Mouse (Mus musculus): ENCODE measurements around the gene Ccdc187. TPM values are rescaled to one million over a fixed set of nuclear protein-coding genes. Genes with fewer than 3 reads are reported as not detected.

Gene Ccdc187
- total RNA-seq, 1 experiment: 0.18 TPM

DNA sequence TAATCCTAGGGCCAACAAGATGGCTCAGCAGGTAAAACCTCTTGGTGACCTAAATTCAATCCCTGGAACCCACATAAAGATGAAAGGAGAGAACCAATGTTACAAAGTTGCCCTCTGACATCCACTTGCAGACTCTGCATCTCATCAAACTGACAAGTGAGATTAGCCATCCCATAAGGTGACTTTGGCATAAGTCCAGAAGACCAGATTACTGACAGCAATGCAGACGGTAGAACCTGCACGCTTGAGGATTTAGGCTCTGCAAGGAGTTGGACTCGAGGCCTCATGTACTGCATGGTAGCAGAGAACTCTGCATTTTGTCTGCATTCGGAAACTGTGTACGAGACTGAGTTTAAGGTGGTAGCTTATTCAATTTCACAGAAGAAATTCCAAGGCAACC is 4.2 kb downstream of the Ccdc187 start:
- H3K4me1 ChIP-seq (ENCODE audit: control insufficient read depth in 2 of 2, insufficient read depth in 2 of 2, low read length in 2 of 2, poor library complexity in 1 of 2): peaks cover 0 to 2% of the 10 kb centered on the region in 2 experiments; a peak in 1 of 4 replicates
- no peak overlapping the region for H3K27ac ChIP-seq (ENCODE audit: insufficient read depth, low read depth, low read length, poor library complexity, severe bottlenecking)
- no peak for TF ChIP-seq ZNF384 (IDR thresholded peaks at IDR 0.05; ENCODE audit: low read depth, low read length)
- in situ Hi-C loops (cut with MboI; ENCODE audit: low sequenced_read_pairs in 2 of 2, unreplicated experiment in 2 of 2): no loop called here
- no peak for DNase-seq (ENCODE audit: low read depth, low spot score)
- no peak overlapping the region for H3K9ac ChIP-seq (ENCODE audit: insufficient read depth, low read depth, low read length, poor library complexity, severe bottlenecking)
- H3K9me3 ChIP-seq (ENCODE audit: control insufficient read depth, insufficient read depth, low read depth, low read length): no peaks in the 10 kb centered on the region
- H3K36me3 ChIP-seq (ENCODE audit: control insufficient read depth, insufficient read depth, low read length, poor library complexity, severe bottlenecking): no peaks in the 10 kb centered on the region
- no peak overlapping the region for H3K4me3 ChIP-seq (ENCODE audit: insufficient read depth in 1 of 2, low read depth in 1 of 2, low read length in 2 of 2, poor library complexity in 1 of 2, severe bottlenecking in 1 of 2)

- Histone ChIP-seq H3K4me1 (ENCODE audit: control insufficient read depth in 2 of 2, insufficient read depth in 2 of 2, low read length in 2 of 2, poor library complexity in 1 of 2) (peaks cover 0 to 2% of the 10 kb centered on the region in 2 experiments; a peak in 1 of 4 replicates), H3K27ac (ENCODE audit: insufficient read depth, low read depth, low read length, poor library complexity, severe bottlenecking) (no peak overlapping the region), H3K9ac (ENCODE audit: insufficient read depth, low read depth, low read length, poor library complexity, severe bottlenecking) (no peak overlapping the region), H3K4me3 (ENCODE audit: insufficient read depth in 1 of 2, low read depth in 1 of 2, low read length in 2 of 2, poor library complexity in 1 of 2, severe bottlenecking in 1 of 2) (no peak overlapping the region), H3K9me3 (ENCODE audit: control insufficient read depth, insufficient read depth, low read depth, low read length) (no peaks in the 10 kb centered on the region), H3K36me3 (ENCODE audit: control insufficient read depth, insufficient read depth, low read length, poor library complexity, severe bottlenecking) (no peaks in the 10 kb centered on the region)
- in situ Hi-C loops (cut with MboI; ENCODE audit: low sequenced_read_pairs in 2 of 2, unreplicated experiment in 2 of 2): loop anchor here in 1 of 2 experiments (10.0 kb wide), 1 partner anchor 132 kb away; no protein-coding TSS in a partner anchor
- DNase-seq (ENCODE audit: low read depth, low spot score): no peak
- no peak for TF ChIP-seq ZC3H11A (IDR thresholded peaks at IDR 0.05; ENCODE audit: borderline replicate concordance, low read depth, low read length)
- no peak for TF ChIP-seq ZNF384 (IDR thresholded peaks at IDR 0.05; ENCODE audit: low read depth, low read length)
- TF ChIP-seq MAFK (IDR thresholded peaks at IDR 0.05; ENCODE audit: insufficient read depth, low read depth, low read length): no peak
- no peak for TF ChIP-seq HCFC1 (IDR thresholded peaks at IDR 0.05; ENCODE audit: borderline replicate concordance, insufficient read depth, low read length)
- no peak for TF ChIP-seq CHD2 (IDR thresholded peaks at IDR 0.05; ENCODE audit: low read depth, low read length)
Observed at GRCm38 (mm10) chr2:26286391-26286790, 8.0 kb downstream of the Ccdc187 start.

- TF ChIP-seq HCFC1 (IDR thresholded peaks at IDR 0.05; ENCODE audit: borderline replicate concordance, insufficient read depth, low read length): no peak
- Histone ChIP-seq H3K4me1 (ENCODE audit: control insufficient read depth in 2 of 2, insufficient read depth in 2 of 2, low read length in 2 of 2, poor library complexity in 1 of 2) (peaks cover 0 to 2% of the 10 kb centered on the region in 2 experiments; a peak in 1 of 4 replicates), H3K4me3 (ENCODE audit: insufficient read depth in 1 of 2, low read depth in 1 of 2, low read length in 2 of 2, poor library complexity in 1 of 2, severe bottlenecking in 1 of 2) (no peak overlapping the region), H3K27ac (ENCODE audit: insufficient read depth, low read depth, low read length, poor library complexity, severe bottlenecking) (no peak overlapping the region), H3K36me3 (ENCODE audit: control insufficient read depth, insufficient read depth, low read length, poor library complexity, severe bottlenecking) (no peaks in the 10 kb centered on the region), H3K9ac (ENCODE audit: insufficient read depth, low read depth, low read length, poor library complexity, severe bottlenecking) (no peak overlapping the region), H3K9me3 (ENCODE audit: control insufficient read depth, insufficient read depth, low read depth, low read length) (no peaks in the 10 kb centered on the region)
- in situ Hi-C loops (cut with MboI; ENCODE audit: low sequenced_read_pairs in 2 of 2, unreplicated experiment in 2 of 2): loop anchor here in 1 of 2 experiments (10.0 kb wide), 1 partner anchor 131 kb away; no protein-coding TSS in a partner anchor
- no peak for DNase-seq (ENCODE audit: low read depth, low spot score)
Observed at GRCm38 (mm10) chr2:26285804-26286203, 8.6 kb downstream of the Ccdc187 start.

- no peak overlapping the region for H3K4me3 ChIP-seq (ENCODE audit: insufficient read depth in 1 of 2, low read depth in 1 of 2, low read length in 2 of 2, poor library complexity in 1 of 2, severe bottlenecking in 1 of 2)
- H3K36me3 ChIP-seq (ENCODE audit: control insufficient read depth, insufficient read depth, low read length, poor library complexity, severe bottlenecking): no peaks in the 10 kb centered on the region
- in situ Hi-C loops (cut with MboI; ENCODE audit: low sequenced_read_pairs in 2 of 2, unreplicated experiment in 2 of 2): loop anchor here in 1 of 2 experiments (10.0 kb wide), 1 partner anchor 126 kb away; no protein-coding TSS in a partner anchor
- H3K27ac ChIP-seq (ENCODE audit: insufficient read depth, low read depth, low read length, poor library complexity, severe bottlenecking): no peak overlapping the region
- H3K9ac ChIP-seq (ENCODE audit: insufficient read depth, low read depth, low read length, poor library complexity, severe bottlenecking): no peak overlapping the region
- TF ChIP-seq HCFC1 (IDR thresholded peaks at IDR 0.05; ENCODE audit: borderline replicate concordance, insufficient read depth, low read length): no peak
- no peak for TF ChIP-seq MAFK (IDR thresholded peaks at IDR 0.05; ENCODE audit: insufficient read depth, low read depth, low read length)
- TF ChIP-seq CHD2 (IDR thresholded peaks at IDR 0.05; ENCODE audit: low read depth, low read length): no peak
- TF ChIP-seq ZNF384 (IDR thresholded peaks at IDR 0.05; ENCODE audit: low read depth, low read length): no peak
- no peak for TF ChIP-seq ZC3H11A (IDR thresholded peaks at IDR 0.05; ENCODE audit: borderline replicate concordance, low read depth, low read length)
- no peaks in the 10 kb centered on the region for H3K9me3 ChIP-seq (ENCODE audit: control insufficient read depth, insufficient read depth, low read depth, low read length)
- no peak for DNase-seq (ENCODE audit: low read depth, low spot score)
- H3K4me1 ChIP-seq (ENCODE audit: control insufficient read depth in 2 of 2, insufficient read depth in 2 of 2, low read length in 2 of 2, poor library complexity in 1 of 2): no peaks in the 10 kb centered on the region
Observed at GRCm38 (mm10) chr2:26280594-26280993, 13.8 kb downstream of the Ccdc187 start.

GRCm38 (mm10) chr2:26279712-26280111 is 14.6 kb downstream of the Ccdc187 start:
- no peak overlapping the region for H3K4me3 ChIP-seq (ENCODE audit: insufficient read depth in 1 of 2, low read depth in 1 of 2, low read length in 2 of 2, poor library complexity in 1 of 2, severe bottlenecking in 1 of 2)
- H3K36me3 ChIP-seq (ENCODE audit: control insufficient read depth, insufficient read depth, low read length, poor library complexity, severe bottlenecking): no peaks in the 10 kb centered on the region
- no peaks in the 10 kb centered on the region for H3K4me1 ChIP-seq (ENCODE audit: control insufficient read depth in 2 of 2, insufficient read depth in 2 of 2, low read length in 2 of 2, poor library complexity in 1 of 2)
- in situ Hi-C loops (cut with MboI; ENCODE audit: low sequenced_read_pairs in 2 of 2, unreplicated experiment in 2 of 2): loop anchor here in 1 of 2 experiments (10.0 kb wide), 1 partner anchor 125 kb away; no protein-coding TSS in a partner anchor
- DNase-seq (ENCODE audit: low read depth, low spot score): no peak
- H3K27ac ChIP-seq (ENCODE audit: insufficient read depth, low read depth, low read length, poor library complexity, severe bottlenecking): no peak overlapping the region
- no peak overlapping the region for H3K9ac ChIP-seq (ENCODE audit: insufficient read depth, low read depth, low read length, poor library complexity, severe bottlenecking)
- no peaks in the 10 kb centered on the region for H3K9me3 ChIP-seq (ENCODE audit: control insufficient read depth, insufficient read depth, low read depth, low read length)
- TF ChIP-seq ZNF384 (IDR thresholded peaks at IDR 0.05; ENCODE audit: low read depth, low read length) (no peak), HCFC1 (IDR thresholded peaks at IDR 0.05; ENCODE audit: borderline replicate concordance, insufficient read depth, low read length) (no peak), CHD2 (IDR thresholded peaks at IDR 0.05; ENCODE audit: low read depth, low read length) (no peak), ZC3H11A (IDR thresholded peaks at IDR 0.05; ENCODE audit: borderline replicate concordance, low read depth, low read length) (no peak), MAFK (IDR thresholded peaks at IDR 0.05; ENCODE audit: insufficient read depth, low read depth, low read length) (no peak)
